8 mouse cellular contexts compared by ENCODE assay signal in genomic region chr5:136627671-136628292, GRCm38 (mm10).
DNase-seq lines count a peak whose midpoint lies in the region; TF ChIP-seq lines count a peak whose summit lies in the region.

No protein-coding gene starts in this region.

- no peak for TF ChIP-seq POLR2A in brain, embryonic 14.5 days (IDR thresholded peaks at IDR 0.05; ENCODE audit: borderline replicate concordance, extremely low read depth, insufficient read depth, insufficient read length, poor library complexity, severe bottlenecking)

- TF ChIP-seq CTCF in brain, embryonic 14.5 days (IDR thresholded peaks at IDR 0.05; ENCODE audit: borderline replicate concordance, extremely low read depth, insufficient read depth, insufficient read length), result no peak

- DNase-seq in layer of hippocampus, adult 11-12 months (ENCODE audit: low spot score), result peak; percentile 16
- DNase-seq in layer of hippocampus, adult 9-10 months (ENCODE audit: low spot score), result no peak
- DNase-seq in ES-CJ7 (ENCODE audit: low read depth, low spot score), result peak; percentile 57
- DNase-seq in brain, embryonic 14.5 days (ENCODE audit: low read depth), result peak; percentile 37
- peak; percentile 8 to 28 for DNase-seq in right cerebral cortex, adult 2 months (ENCODE audit: low spot score in 2 of 2)
- no peak for DNase-seq in retina, embryonic 14.5 days (ENCODE audit: low spot score)
- no peak for DNase-seq in kidney, postnatal 25 days
- no peak for DNase-seq in kidney, adult 18-20 months

Comparison
In these comparisons a context has a peak if more than half of its experiments do, and no peak if none do; other contexts are left out.
1. DNase-seq: peak in layer of hippocampus, adult 11-12 months (single experiment), ES-CJ7 (single experiment), brain, embryonic 14.5 days (single experiment) and right cerebral cortex, adult 2 months (2 of 2); none in layer of hippocampus, adult 9-10 months (single experiment), retina, embryonic 14.5 days (single experiment), kidney, postnatal 25 days (0 of 2) and kidney, adult 18-20 months (single experiment).